Mouse (Mus musculus): Measurements from ENCODE around the gene Gfral. TPM values are rescaled to one million over a fixed set of nuclear protein-coding genes. Genes with fewer than 3 reads are reported as not detected.

Gene Gfral
- not detected in 2 replicates for polyA plus RNA-seq (2012; rRNA removed)

DNA sequence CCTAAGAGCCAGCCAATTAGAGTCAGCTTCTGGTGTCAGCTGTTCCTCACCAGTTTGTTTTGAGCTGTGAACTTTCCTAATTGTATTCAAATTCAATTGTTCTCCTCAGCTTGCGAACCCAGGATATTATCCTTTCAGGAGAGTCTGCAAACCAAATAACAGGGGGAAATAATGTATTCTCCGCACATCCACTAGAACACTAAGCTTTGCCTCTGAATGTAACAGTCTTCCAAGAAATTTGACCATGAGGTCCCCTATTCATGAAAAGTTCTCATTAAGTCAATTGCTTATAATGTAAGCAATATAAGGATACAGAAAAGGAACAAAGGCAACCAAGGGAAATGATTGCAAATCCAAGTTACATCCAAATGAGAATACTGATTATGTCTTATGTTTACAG is at the start of gene Gfral:
Gene Gfral (minus strand): TSS at position 101 of the 400 bp plus-strand sequence.

Other genes with a start within 250 kb of the Gfral start
- 0.88 and 1.9 TPM in 2 replicates for gene Hmgcll1, start 198.8 kb downstream of the Gfral start, polyA plus RNA-seq (2012; rRNA removed)
- not detected in 2 replicates for gene Hcrtr2, start 110.2 kb upstream of the Gfral start, polyA plus RNA-seq (2012; rRNA removed)

Data from stomach, adult 2 months (tissue).